Mouse (Mus musculus): ENCODE measurements around the gene Lrig1. TPM values are rescaled to one million over a fixed set of nuclear protein-coding genes. Genes with fewer than 3 reads are reported as not detected.

Gene Lrig1
- total and polyA plus RNA-seq, 3 experiments, result 0.58 to 0.75 TPM; not detected in 1

DNA sequence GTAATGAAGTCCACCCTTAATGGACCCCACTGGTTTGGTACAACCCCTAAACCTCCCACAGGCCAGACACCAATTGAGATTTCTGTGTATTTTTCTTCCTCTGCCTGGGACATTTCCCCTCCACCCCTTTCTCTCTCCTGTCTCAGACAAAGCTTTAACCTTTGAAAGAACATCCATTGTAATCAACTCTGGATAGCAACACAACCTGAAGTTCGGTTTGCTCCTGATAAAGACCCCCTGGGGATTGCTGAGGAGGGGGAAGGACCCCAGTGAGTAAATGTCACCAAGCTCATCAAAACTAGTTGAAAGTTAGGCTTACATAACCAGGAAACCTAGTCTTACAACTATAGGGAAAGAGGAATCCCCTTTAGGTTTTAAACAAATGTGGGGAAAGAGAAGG is 5.5 kb downstream of the Lrig1 start:
- no peak for DNase-seq (ENCODE audit: low read depth, low spot score)
- Histone ChIP-seq H3K36me3 (ENCODE audit: control insufficient read depth in 1 of 2, insufficient read depth in 2 of 2, low read length in 2 of 2) (no peaks in the 10 kb centered on the region), H3K4me1 (ENCODE audit: control insufficient read depth in 1 of 2, insufficient read depth in 2 of 2, low read length in 2 of 2) (no peaks in the 10 kb centered on the region; a peak in 1 of 4 replicates), H3K4me3 (ENCODE audit: control insufficient read depth in 1 of 2, insufficient read depth in 1 of 2, low read depth in 2 of 2, low read length in 2 of 2) (no peak overlapping the region), H3K79me2 (ENCODE audit: control insufficient read depth, insufficient read depth, low read length, poor library complexity) (no peaks in the 10 kb centered on the region), H3K9me3 (replicated peaks; ENCODE audit: insufficient read depth, low read length) (no peaks in the 10 kb centered on the region), H3K27me3 (ENCODE audit: control insufficient read depth in 1 of 2, insufficient read depth in 2 of 2, low read length in 2 of 2) (no peaks in the 10 kb centered on the region), H3K27ac (ENCODE audit: control insufficient read depth, low read depth, low read length) (no peak overlapping the region), H3K9ac (ENCODE audit: control insufficient read depth, low read depth, low read length, poor library complexity, severe bottlenecking) (no peak overlapping the region)
- no peak for TF ChIP-seq KAT2A (conservative IDR thresholded peaks at IDR 0.05; ENCODE audit: low read depth, low read length)
- TF ChIP-seq ZNF384 (IDR thresholded peaks at IDR 0.05; ENCODE audit: low read depth, low read length), result no peak
- TF ChIP-seq GABPA (IDR thresholded peaks at IDR 0.05; ENCODE audit: low read depth, low read length), result no peak
- TF ChIP-seq SIN3A (IDR thresholded peaks at IDR 0.05; ENCODE audit: low read length), result no peak
- no peak for TF ChIP-seq MAX (IDR thresholded peaks at IDR 0.05; ENCODE audit: low read length)
- TF ChIP-seq EP300 (IDR thresholded peaks at IDR 0.05; ENCODE audit: low read depth in 1 of 2, low read length in 2 of 2), result no peak
- TF ChIP-seq RCOR1 (IDR thresholded peaks at IDR 0.05; ENCODE audit: low read depth, low read length), result no peak
- no peak for TF ChIP-seq MAFK (IDR thresholded peaks at IDR 0.05; ENCODE audit: borderline replicate concordance, low read depth, low read length)
- no peak for TF ChIP-seq USF1 (IDR thresholded peaks at IDR 0.05; ENCODE audit: low read depth, low read length)
- TF ChIP-seq USF2 (IDR thresholded peaks at IDR 0.05; ENCODE audit: borderline replicate concordance in 1 of 2, insufficient read depth in 1 of 2, low read depth in 1 of 2, low read length in 2 of 2), result no peak
- no peak for TF ChIP-seq GATA1 (IDR thresholded peaks at IDR 0.05; ENCODE audit: low read depth, low read length)
- no peak for TF ChIP-seq SMC3 (IDR thresholded peaks at IDR 0.05; ENCODE audit: low read depth, low read length)
- no peak for TF ChIP-seq ZKSCAN1 (IDR thresholded peaks at IDR 0.05; ENCODE audit: low read depth, low read length)
- TF ChIP-seq ZC3H11A (IDR thresholded peaks at IDR 0.05; ENCODE audit: low read depth, low read length), result no peak
- TF ChIP-seq MAZ (IDR thresholded peaks at IDR 0.05; ENCODE audit: low read depth, low read length), result no peak
- TF ChIP-seq CTCF (IDR thresholded peaks at IDR 0.05 in 2 of 3, conservative IDR thresholded peaks at IDR 0.05 in 1 of 3; ENCODE audit: control insufficient read depth in 1 of 3, insufficient read depth in 1 of 3, low read depth in 2 of 3, low read length in 3 of 3, poor library complexity in 1 of 3, severe bottlenecking in 1 of 3), result no peak

DNA sequence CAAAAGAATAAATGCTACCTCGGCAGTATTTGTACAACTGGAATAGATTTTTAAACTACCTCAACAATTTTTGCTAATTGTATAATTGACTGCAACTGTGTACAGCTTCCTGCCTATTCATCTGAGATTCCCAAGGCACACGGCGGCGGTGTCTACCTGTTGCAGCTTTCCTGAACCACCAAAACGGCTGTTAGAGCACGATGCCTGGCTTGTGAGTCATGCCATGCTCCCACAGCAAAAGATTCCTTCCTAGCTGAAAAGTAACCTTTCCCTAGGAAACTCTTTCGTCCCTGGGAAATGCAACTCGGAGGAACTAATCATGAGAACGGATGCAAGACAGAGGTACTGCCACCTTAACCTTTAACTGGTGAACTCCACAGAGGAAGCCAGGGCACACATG is 6.9 kb downstream of the Lrig1 start:
- no peak overlapping the region for H3K4me3 ChIP-seq (ENCODE audit: control insufficient read depth in 1 of 2, insufficient read depth in 1 of 2, low read depth in 2 of 2, low read length in 2 of 2)
- no peaks in the 10 kb centered on the region for H3K36me3 ChIP-seq (ENCODE audit: control insufficient read depth in 1 of 2, insufficient read depth in 2 of 2, low read length in 2 of 2)
- no peaks in the 10 kb centered on the region for H3K27me3 ChIP-seq (ENCODE audit: control insufficient read depth in 1 of 2, insufficient read depth in 2 of 2, low read length in 2 of 2)
- H3K4me1 ChIP-seq (ENCODE audit: control insufficient read depth in 1 of 2, insufficient read depth in 2 of 2, low read length in 2 of 2), result no peaks in the 10 kb centered on the region; a peak in 1 of 4 replicates
- H3K9me3 ChIP-seq (replicated peaks; ENCODE audit: insufficient read depth, low read length), result no peaks in the 10 kb centered on the region
- H3K9ac ChIP-seq (ENCODE audit: control insufficient read depth, low read depth, low read length, poor library complexity, severe bottlenecking), result no peak overlapping the region
- DNase-seq (ENCODE audit: low read depth, low spot score), result no peak
- no peak overlapping the region for H3K27ac ChIP-seq (ENCODE audit: control insufficient read depth, low read depth, low read length)
- H3K79me2 ChIP-seq (ENCODE audit: control insufficient read depth, insufficient read depth, low read length, poor library complexity), result no peaks in the 10 kb centered on the region
- TF ChIP-seq MYB (IDR thresholded peaks at IDR 0.05; ENCODE audit: low read depth, low read length) (no peak), RCOR1 (IDR thresholded peaks at IDR 0.05; ENCODE audit: low read depth, low read length) (no peak), TAL1 (IDR thresholded peaks at IDR 0.05; ENCODE audit: low read length) (no peak), MYC (IDR thresholded peaks at IDR 0.05; ENCODE audit: low read depth, low read length) (no peak), MEF2A (IDR thresholded peaks at IDR 0.05; ENCODE audit: extremely low read depth, insufficient replicate concordance, low read depth, low read length, poor library complexity, severe bottlenecking) (no peak), MAZ (IDR thresholded peaks at IDR 0.05; ENCODE audit: low read depth, low read length) (no peak), ELF1 (IDR thresholded peaks at IDR 0.05; ENCODE audit: low read depth, low read length) (no peak), TBP (IDR thresholded peaks at IDR 0.05; ENCODE audit: low read depth, low read length) (no peak), CHD1 (IDR thresholded peaks at IDR 0.05; ENCODE audit: low read depth, low read length) (no peak), BHLHE40 (IDR thresholded peaks at IDR 0.05; ENCODE audit: borderline replicate concordance, low read depth, low read length) (no peak), ETS1 (IDR thresholded peaks at IDR 0.05; ENCODE audit: low read depth, low read length) (no peak), E2F4 (IDR thresholded peaks at IDR 0.05; ENCODE audit: borderline replicate concordance, low read depth, low read length) (no peak), SIN3A (IDR thresholded peaks at IDR 0.05; ENCODE audit: low read length) (no peak), POLR2A (IDR thresholded peaks at IDR 0.05; ENCODE audit: control insufficient read depth in 1 of 2, insufficient read depth in 1 of 2, low read depth in 1 of 2, low read length in 2 of 2, poor library complexity in 1 of 2) (no peak), MAFK (IDR thresholded peaks at IDR 0.05; ENCODE audit: borderline replicate concordance, low read depth, low read length) (no peak), MXI1 (IDR thresholded peaks at IDR 0.05; ENCODE audit: low read depth, low read length) (no peak), CTCF (IDR thresholded peaks at IDR 0.05 in 2 of 3, conservative IDR thresholded peaks at IDR 0.05 in 1 of 3; ENCODE audit: control insufficient read depth in 1 of 3, insufficient read depth in 1 of 3, low read depth in 2 of 3, low read length in 3 of 3, poor library complexity in 1 of 3, severe bottlenecking in 1 of 3) (no peak), POLR2AphosphoS2 (IDR thresholded peaks at IDR 0.05; ENCODE audit: low read length) (no peak), UBTF (IDR thresholded peaks at IDR 0.05; ENCODE audit: borderline replicate concordance, insufficient read depth, low read depth, low read length) (no peak)
